Comparison of ENCODE assay signal across 18 mouse cellular contexts in genomic region chr4:46879943-46880342, GRCm38 (mm10).
"Had no signal": no experiment of that assay in that cellular context is flagged by ENCODE, and none has a peak within 500 bp of the region (broad histone marks: within the 10 kb centered on the region; RNA-seq: fewer than 3 reads in every experiment).

No protein-coding gene starts in this region.

- H3K9ac ChIP-seq: lung, embryonic 14.5 days; midbrain, embryonic 12.5 days; neural tube, embryonic 13.5 days; neural tube, embryonic 15.5 days had no signal

- H3K27me3 ChIP-seq: midbrain, embryonic 12.5 days; neural tube, embryonic 13.5 days; neural tube, embryonic 15.5 days had no signal

- H3K27ac ChIP-seq: midbrain, embryonic 10.5 days; midbrain, embryonic 12.5 days; neural tube, embryonic 13.5 days had no signal

- ATAC-seq: midbrain, embryonic 16.5 days had no signal

- DNase-seq: lung, adult 18-20 months; lung, embryonic 14.5 days; lung, postnatal 10 days; lung, postnatal 4 days; midbrain, embryonic 14.5 days; right cerebral cortex, adult 18-20 months; right cerebral cortex, postnatal 25 days; right cerebral cortex, postnatal 4 days; spleen, adult 18-20 months; thymus, adult 18-20 months; thymus, postnatal 14 days; thymus, postnatal 36 days had no signal

- H3K9me3 ChIP-seq: midbrain, embryonic 10.5 days; midbrain, embryonic 12.5 days; neural tube, embryonic 13.5 days; neural tube, embryonic 15.5 days had no signal

- H3K4me3 ChIP-seq: midbrain, embryonic 10.5 days; midbrain, embryonic 12.5 days; myocyte; neural tube, embryonic 13.5 days; neural tube, embryonic 15.5 days had no signal

- H3K36me3 ChIP-seq: midbrain, embryonic 10.5 days; midbrain, embryonic 12.5 days; neural tube, embryonic 13.5 days; neural tube, embryonic 15.5 days had no signal

- H3K4me2 ChIP-seq: lung, embryonic 14.5 days; midbrain, embryonic 12.5 days; neural tube, embryonic 13.5 days; neural tube, embryonic 15.5 days had no signal
